Comparison of ENCODE assay signal across 10 mouse cellular contexts in the genomic region with DNA sequence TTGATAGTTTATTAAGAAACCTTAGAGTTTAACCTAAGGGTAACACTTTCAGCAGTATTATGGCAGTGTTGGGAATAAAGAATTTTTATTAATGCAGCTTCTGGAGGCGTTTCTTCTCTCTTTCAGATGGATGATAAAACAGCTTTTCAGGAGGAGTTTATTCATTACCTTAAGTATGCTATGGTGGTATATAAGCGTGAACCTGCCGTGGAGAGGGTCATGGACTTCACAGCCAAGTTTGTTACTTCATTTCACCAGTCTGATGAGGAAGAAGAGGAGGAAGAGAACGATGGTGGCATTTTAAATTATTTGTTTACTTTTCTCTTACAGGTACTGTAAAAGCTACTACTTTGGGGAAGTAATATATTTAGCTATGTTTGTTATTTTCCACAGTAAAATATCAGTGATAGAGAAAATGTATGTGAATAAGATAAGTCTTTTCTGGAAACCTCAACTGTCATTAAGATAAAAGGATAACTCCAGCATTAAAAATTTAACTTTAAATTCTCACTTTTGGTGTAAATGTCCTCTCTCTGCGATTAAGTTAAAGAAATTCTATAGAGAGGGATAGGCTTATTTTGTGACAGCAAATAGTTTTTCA. TPM values are rescaled to one million over a fixed set of nuclear protein-coding genes. Genes with fewer than 3 reads are reported as not detected.
DNase-seq lines count a peak whose midpoint lies in the region; ATAC-seq and TF ChIP-seq lines count a peak whose summit lies in the region.
"Had no signal": no experiment of that assay in that cellular context is flagged by ENCODE, and none has a peak within 500 bp of the region (broad histone marks: within the 10 kb centered on the region; RNA-seq: fewer than 3 reads in every experiment).

No protein-coding gene starts in this region.

- no peak for TF ChIP-seq CTCF in bone marrow, adult 2 months (IDR thresholded peaks at IDR 0.05; ENCODE audit: control insufficient read depth, insufficient read depth, low read length)
- no peak for TF ChIP-seq CTCF in gastrocnemius, adult 2 months (IDR thresholded peaks at IDR 0.05)

- H3K4me2 ChIP-seq in heart, embryonic 15.5 days, result peak overlapping the region; percentile 91
- H3K4me2 ChIP-seq in hindbrain, embryonic 14.5 days (replicated peaks), result peak overlapping the region; percentile 81
- peak overlapping the region; percentile 91 for H3K4me2 ChIP-seq in midbrain, embryonic 12.5 days (replicated peaks)

- intact Hi-C loops in gastrocnemius, adult 2 months (cut with DNase I), result loop anchor here (10.0 kb wide), 1 partner anchor 184 kb away; a partner anchor contains a TSS

- no peaks in the 10 kb centered on the region for H3K27me3 ChIP-seq in heart, embryonic 15.5 days
- H3K27me3 ChIP-seq in hindbrain, embryonic 14.5 days (ENCODE audit: control insufficient read depth, insufficient read depth, low read length), result no peaks in the 10 kb centered on the region
- H3K27me3 ChIP-seq in midbrain, embryonic 12.5 days, result no peaks in the 10 kb centered on the region

- no peak overlapping the region; the same call in 1 of the 2 replicates for H3K9ac ChIP-seq in heart, embryonic 15.5 days
- H3K9ac ChIP-seq in hindbrain, embryonic 14.5 days, result no peak overlapping the region
- H3K9ac ChIP-seq in midbrain, embryonic 12.5 days (replicated peaks), result peak overlapping the region; percentile 77; the same call in 1 of the 2 replicates

- peak overlapping the region; percentile 82 for H3K4me3 ChIP-seq in heart, embryonic 15.5 days
- peak overlapping the region; percentile 47 for H3K4me3 ChIP-seq in bone marrow, adult 2 months (replicated peaks; ENCODE audit: control insufficient read depth, low read depth, low read length)
- peak overlapping the region; percentile 77; the same call in 1 of the 2 replicates for H3K4me3 ChIP-seq in hindbrain, embryonic 14.5 days (replicated peaks; ENCODE audit: low read length)
- H3K4me3 ChIP-seq in midbrain, embryonic 12.5 days, result peak overlapping the region; percentile 79
- no peak overlapping the region for H3K4me3 ChIP-seq in gastrocnemius, adult 2 months

- no peak for DNase-seq in heart, adult 8-10 months (ENCODE audit: low spot score)
- DNase-seq in hindbrain, embryonic 14.5 days (ENCODE audit: low spot score), result no peak
- DNase-seq in adrenal gland, postnatal 25 days, result no peak
- DNase-seq in gastrocnemius, adult 2 months, result no peak
- DNase-seq in frontal cortex, postnatal 36 days (ENCODE audit: low spot score in 2 of 2), result no peak
- DNase-seq: layer of hippocampus, adult 9-11 months had no signal

- peaks cover 12% of the 10 kb centered on the region for H3K4me1 ChIP-seq in heart, embryonic 15.5 days (replicated peaks)
- no peaks in the 10 kb centered on the region; the same call in 1 of the 2 replicates for H3K4me1 ChIP-seq in bone marrow, adult 2 months (ENCODE audit: control insufficient read depth, insufficient read depth, low read length)
- H3K4me1 ChIP-seq in hindbrain, embryonic 14.5 days (replicated peaks; ENCODE audit: control insufficient read depth, insufficient read depth, low read length), result peaks cover 6% of the 10 kb centered on the region
- peaks cover 10% of the 10 kb centered on the region for H3K4me1 ChIP-seq in midbrain, embryonic 12.5 days

- no peak overlapping the region for H3K27ac ChIP-seq in heart, embryonic 15.5 days
- no peak overlapping the region for H3K27ac ChIP-seq in bone marrow, adult 2 months (ENCODE audit: control insufficient read depth, insufficient read depth, low read depth, low read length, poor library complexity)
- no peak overlapping the region for H3K27ac ChIP-seq in hindbrain, embryonic 14.5 days
- no peak overlapping the region for H3K27ac ChIP-seq in midbrain, embryonic 12.5 days (replicated peaks)
- H3K27ac ChIP-seq in gastrocnemius, adult 2 months, result no peak overlapping the region

- no peaks in the 10 kb centered on the region for H3K9me3 ChIP-seq in heart, embryonic 15.5 days (replicated peaks)
- H3K9me3 ChIP-seq in hindbrain, embryonic 14.5 days (ENCODE audit: control insufficient read depth, low read length), result no peaks in the 10 kb centered on the region
- H3K9me3 ChIP-seq in midbrain, embryonic 12.5 days, result no peaks in the 10 kb centered on the region

- TF ChIP-seq POLR2A in bone marrow, adult 2 months (IDR thresholded peaks at IDR 0.05; ENCODE audit: borderline replicate concordance, control insufficient read depth, low read depth, low read length), result no peak

- ATAC-seq in heart, embryonic 15.5 days (replicated peaks; ENCODE audit: insufficient number of reproducible peaks, insufficient read depth, low FRiP score, low read depth), result no peak
- no peak for ATAC-seq in hindbrain, embryonic 14.5 days (ENCODE audit: low FRiP score)
- no peak for ATAC-seq in midbrain, embryonic 12.5 days (ENCODE audit: low FRiP score, low read depth)

- H3K36me3 ChIP-seq in heart, embryonic 15.5 days, result peaks cover 4% of the 10 kb centered on the region; the same call in 1 of the 2 replicates
- no peaks in the 10 kb centered on the region for H3K36me3 ChIP-seq in hindbrain, embryonic 14.5 days (replicated peaks; ENCODE audit: control insufficient read depth, insufficient read depth)
- 0 out of 2 replicates have a peak, but pooled peaks cover 8% of the 10 kb centered on the region for H3K36me3 ChIP-seq in midbrain, embryonic 12.5 days

- 58% methylated on average over 5 of the region's 5 CpGs for WGBS in heart, embryonic 15.5 days
- WGBS in bone marrow, adult 2 months, result 55% methylated on average over 5 of the region's 5 CpGs
- WGBS in hindbrain, embryonic 14.5 days, result 55% methylated on average over 5 of the region's 5 CpGs
- 54% methylated on average over 5 of the region's 5 CpGs for WGBS in midbrain, embryonic 12.5 days

RNA-seq across cellular contexts. Expression of a gene that starts 1.3 kb away (rescaled TPM):
- polyA plus RNA-seq in heart, embryonic 15.5 days (2015; fragmentation: Nextera tagmentation; extraction: Ambion mirVana), result 27.0 and 31.6 TPM in 2 replicates
- total RNA-seq in heart, adult 8-10 months (2022), result under 1 TPM; 0.06 to 0.63 (median 0.21) TPM
- 59.3 and 90.9 TPM in 2 replicates for polyA plus RNA-seq in bone marrow, adult 2 months (2011; ENCODE audit: insufficient read depth, insufficient read length, low replicate concordance, missing spikeins)
- polyA plus RNA-seq in hindbrain, embryonic 14.5 days (2014; fragmentation: Nextera tagmentation; extraction: Ambion mirVana), result 7.9 and 9.5 TPM in 2 replicates
- polyA plus RNA-seq in midbrain, embryonic 12.5 days (2016; fragmentation: Nextera tagmentation; extraction: Ambion mirVana), result 57.5 and 60.3 TPM in 2 replicates
- 3.4 and 4.7 TPM in 2 replicates for total RNA-seq in adrenal gland, postnatal 25 days (2021)
- total RNA-seq in gastrocnemius, adult 2 months (2021), result not detected

RNA-seq across cellular contexts. Expression of a gene that starts 31.6 kb away (rescaled TPM):
- polyA plus RNA-seq in heart, embryonic 15.5 days (2015; fragmentation: Nextera tagmentation; extraction: Ambion mirVana), result 0.24 and 0.39 TPM in 2 replicates
- total RNA-seq in heart, adult 8-10 months (2022), result under 1 TPM in 2 of 4 experiments, not detected in 2; 0.06 to 0.09 TPM
- not detected in 2 replicates for polyA plus RNA-seq in bone marrow, adult 2 months (2011; ENCODE audit: insufficient read depth, insufficient read length, low replicate concordance, missing spikeins)
- polyA plus RNA-seq in hindbrain, embryonic 14.5 days (2014; fragmentation: Nextera tagmentation; extraction: Ambion mirVana), result 6.7 and 9.7 TPM in 2 replicates
- polyA plus RNA-seq in midbrain, embryonic 12.5 days (2016; fragmentation: Nextera tagmentation; extraction: Ambion mirVana), result 0.65 and 1.0 TPM in 2 replicates
- 0.29 and 0.30 TPM in 2 replicates for total RNA-seq in adrenal gland, postnatal 25 days (2021)
- under 1 TPM; 0.41 to 0.61 TPM for total RNA-seq in gastrocnemius, adult 2 months (2021)
- total RNA-seq: monocyte, adult 5-6 weeks had no signal
